Mouse (Mus musculus) limb, embryonic 14.5 days (tissue): ENCODE data around the gene Gm49318. TPM values are rescaled to one million over a fixed set of nuclear protein-coding genes. Genes with fewer than 3 reads are reported as not detected.

Experiments used
- ATAC-seq: fragments of 200-750 bp; cut with Nextera tagmentation; 2 replicates; pipeline ENCODE4 v1.8.0; 2017; ENCODE audit warnings: low read depth, moderate number of reproducible peaks, moderate TSS enrichment; ENCODE audit not compliant: low FRiP score
- DNase-seq: peaks from one replicate; pipeline ENCODE4 v3.0.0-alpha.2; 2015; ENCODE audit warnings: low spot score
- H3K27ac ChIP-seq: fragments of 300-500 bp; sonication (generic); replicated peaks from 2 replicates; pipeline ENCODE4 v1.5.1; 2014; ENCODE audit warnings: low read depth, mild to moderate bottlenecking, low read length, moderate library complexity, mixed read lengths
- H3K27me3 ChIP-seq: fragments of 300-500 bp; sonication (generic); 2 replicates; pipeline ENCODE4 v1.6.1; 2014; ENCODE audit warnings: low read length, mixed read lengths; ENCODE audit not compliant: control insufficient read depth, insufficient read depth
- H3K36me3 ChIP-seq: fragments of 300-500 bp; sonication (generic); 2 replicates; pipeline ENCODE4 v1.6.1; 2014; ENCODE audit warnings: mild to moderate bottlenecking, low read length, moderate library complexity, mixed read lengths; ENCODE audit not compliant: control insufficient read depth, insufficient read depth
- H3K4me1 ChIP-seq: fragments of 300-500 bp; sonication (generic); 2 replicates; pipeline ENCODE4 v1.6.1; 2014; ENCODE audit warnings: antibody characterized with exemption, low read length, mixed read lengths; ENCODE audit not compliant: control insufficient read depth, insufficient read depth
- H3K4me2 ChIP-seq: fragments of 300-500 bp; sonication (generic); replicated peaks from 2 replicates; pipeline ENCODE4 v1.6.1; 2014; ENCODE audit warnings: low read depth, mild to moderate bottlenecking, low read length, moderate library complexity; ENCODE audit not compliant: severe bottlenecking
- H3K4me3 ChIP-seq: fragments of 300-500 bp; sonication (generic); replicated peaks from 2 replicates; pipeline ENCODE4 v1.5.1; 2014; ENCODE audit warnings: low read length
- H3K9ac ChIP-seq: fragments of 300-500 bp; sonication (generic); 2 replicates; pipeline ENCODE4 v1.6.1; 2014; ENCODE audit warnings: mild to moderate bottlenecking, low read depth, low read length, moderate library complexity; ENCODE audit not compliant: severe bottlenecking
- H3K9me3 ChIP-seq: fragments of 300-500 bp; sonication (generic); 2 replicates; pipeline ENCODE4 v1.6.1; 2016; ENCODE audit warnings: low read length; ENCODE audit not compliant: control insufficient read depth
- POLR2A ChIP-seq: fragments of 200-500 bp; IDR thresholded peaks from 2 replicates; pipeline ENCODE4 v1.8.0; 2012; ENCODE audit warnings: inconsistent platforms, mild to moderate bottlenecking, moderate library complexity, borderline replicate concordance; ENCODE audit not compliant: insufficient read depth, insufficient read length; ENCODE audit errors: extremely low read depth
- WGBS: fragments of 180-500 bp; shearing (Covaris S2); extraction: QIAGEN DNeasy Blood & Tissue Kit; methylation state at CpG from one replicate; pipeline ENCODE4 v1.1.7; 2014; 5-methylcytosine and 5-hydroxymethylcytosine counted together
- polyA plus RNA-seq, 2 experiments: library from polyadenylated mRNA; depleted of rRNA in 1 of 2; stranded (reverse) in 1 of 2; unstranded in 1 of 2; fragments of >200 nt; fragmentation: Nextera tagmentation in 1 of 2; extraction: Ambion mirVana in 1 of 2; gene quantifications; 2 replicates each; pipeline versions ENCODE4 v1.2.1 to v1.2.3; 2012 to 2014

Gene Gm49318
- polyA plus RNA-seq, 2 experiments: not detected

DNA sequence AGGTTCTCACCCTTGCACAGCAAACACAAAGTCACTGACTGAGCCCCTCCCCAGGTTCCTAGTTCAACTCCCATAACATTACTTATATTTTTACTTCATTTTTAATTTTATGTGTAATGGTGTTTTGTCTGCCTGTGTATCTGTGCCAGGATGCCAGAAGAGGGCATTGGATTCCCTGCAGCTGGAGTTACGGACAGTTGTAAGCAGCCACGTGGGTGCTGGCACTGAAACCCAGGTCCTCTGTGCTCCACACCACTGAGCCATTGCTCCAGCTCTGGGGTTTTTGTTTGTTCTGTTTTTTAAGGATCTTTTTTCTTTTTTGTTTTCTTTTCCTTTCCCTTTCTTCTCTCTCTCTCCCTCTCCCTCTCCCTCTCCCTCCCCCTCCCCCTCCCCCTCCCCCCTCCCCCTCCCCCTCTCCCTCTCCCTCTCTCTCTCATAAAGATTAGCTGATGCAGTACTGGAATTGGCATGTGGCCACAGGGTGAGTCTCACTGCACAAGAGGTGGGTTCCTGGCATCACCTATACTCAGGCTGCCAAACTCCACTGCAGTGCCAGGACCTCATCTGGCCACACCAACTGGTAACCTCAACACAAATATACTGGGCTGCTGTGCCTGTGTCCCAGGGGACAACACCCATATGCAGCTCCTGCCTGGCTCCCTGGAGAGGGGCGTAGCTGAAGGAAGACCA is 74.7 kb downstream of the Gm49318 start:
- no peaks in the 10 kb centered on the region for H3K9me3 ChIP-seq
- H3K9ac ChIP-seq: no peak overlapping the region
- no peaks in the 10 kb centered on the region for H3K4me1 ChIP-seq
- no peak overlapping the region for H3K4me3 ChIP-seq
- no peak overlapping the region for H3K4me2 ChIP-seq
- ATAC-seq: no peak
- H3K27ac ChIP-seq: no peak overlapping the region
- no peaks in the 10 kb centered on the region for H3K36me3 ChIP-seq
- H3K27me3 ChIP-seq: peaks cover 10% of the 10 kb centered on the region
- no peak for DNase-seq
- 88% methylated on average over 3 of the region's 3 CpGs for WGBS
- TF ChIP-seq POLR2A: no peak

DNA sequence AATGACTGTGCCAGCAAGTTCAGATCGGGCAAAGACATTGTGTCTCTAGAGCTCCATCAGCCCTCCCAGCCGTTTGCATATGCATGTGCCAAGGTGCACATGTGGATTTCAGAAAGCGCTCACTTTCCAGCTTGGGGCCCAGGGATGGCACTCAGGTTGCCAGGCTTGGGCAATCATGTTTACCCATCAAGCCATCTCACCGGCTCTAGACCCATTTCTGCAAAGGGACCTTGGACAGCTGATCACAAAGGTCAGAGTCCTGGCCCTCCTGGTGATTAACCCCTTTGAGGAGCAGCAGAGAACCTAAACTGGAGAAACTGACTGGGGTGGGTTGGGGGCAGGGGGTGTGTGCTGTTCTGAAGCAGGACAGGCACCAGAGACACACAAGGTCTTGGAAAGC is 78.8 kb downstream of the Gm49318 start:
- Histone ChIP-seq H3K9ac (no peak overlapping the region), H3K4me3 (no peak overlapping the region), H3K27me3 (peaks cover 51% of the 10 kb centered on the region), H3K4me2 (no peak overlapping the region), H3K4me1 (peaks cover 9% of the 10 kb centered on the region), H3K27ac (no peak overlapping the region), H3K36me3 (no peaks in the 10 kb centered on the region), H3K9me3 (no peaks in the 10 kb centered on the region)
- no peak for DNase-seq
- no peak for ATAC-seq
- 76% methylated on average over 4 of the region's 4 CpGs for WGBS
- no peak for TF ChIP-seq POLR2A

DNA sequence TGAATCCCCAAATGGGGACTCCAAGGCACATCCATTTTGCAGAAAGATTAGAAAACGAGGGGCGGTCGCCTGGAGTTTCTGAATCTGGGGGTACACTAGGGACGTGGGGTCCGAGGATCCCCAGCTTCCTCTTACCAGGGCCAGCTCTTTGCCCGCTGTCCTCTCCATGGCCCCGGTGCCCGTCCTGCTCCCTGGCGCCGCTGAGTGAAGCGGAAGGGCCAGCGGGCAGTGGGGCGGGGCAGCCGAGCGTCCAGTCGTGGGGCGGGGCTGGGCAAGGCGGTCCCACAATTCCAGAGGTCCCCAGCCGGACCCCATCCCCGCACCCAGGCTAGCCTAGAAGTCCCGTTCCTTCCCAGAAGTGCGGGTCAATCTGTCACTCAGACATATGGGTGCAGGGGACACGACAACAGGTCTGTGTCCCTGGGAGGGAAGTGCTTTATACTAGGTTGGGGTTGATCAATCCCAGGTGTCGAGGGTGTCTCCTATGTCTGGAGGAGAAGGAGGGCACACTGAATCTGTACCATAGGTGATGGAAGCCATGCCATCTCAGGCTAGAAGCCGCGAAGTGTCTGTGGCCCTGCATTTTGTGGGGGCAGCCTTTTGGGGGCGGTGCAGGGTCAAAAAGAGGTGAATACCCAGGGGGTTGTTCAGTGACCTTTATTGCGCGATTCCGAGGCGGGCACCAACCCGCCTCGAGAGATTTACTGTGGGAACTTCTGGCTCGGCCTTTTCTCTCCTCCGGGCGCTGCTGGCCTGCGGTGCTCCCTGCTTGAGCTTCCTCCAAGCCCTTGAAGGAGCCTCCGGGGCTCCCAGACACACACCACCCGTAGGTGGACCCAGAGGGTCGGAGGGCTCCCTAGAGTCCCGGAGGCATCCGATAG is 81.6 kb downstream of the Gm49318 start, which contains the start of gene Rgl3:
Rgl3 (minus strand) TSS at position 217 of the 881 bp plus-strand sequence.
- H3K9me3 ChIP-seq: no peaks in the 10 kb centered on the region
- peak within 1 kb of the TSS; percentile 45; the same call in 1 of the 2 replicates for H3K9ac ChIP-seq
- H3K4me3 ChIP-seq: peak within 1 kb of the TSS; percentile 38
- no peak for TF ChIP-seq POLR2A
- WGBS: 1% methylated on average over 39 of the region's 42 CpGs
- DNase-seq: no peak
- peaks cover 61% of the 10 kb centered on the region for H3K27me3 ChIP-seq
- no peak for ATAC-seq
- H3K36me3 ChIP-seq: no peaks in the 10 kb centered on the region
- H3K4me1 ChIP-seq: peaks cover 9% of the 10 kb centered on the region
- H3K4me2 ChIP-seq: peak within 1 kb of the TSS; percentile 66
- no peak within 1 kb of the TSS for H3K27ac ChIP-seq

DNA sequence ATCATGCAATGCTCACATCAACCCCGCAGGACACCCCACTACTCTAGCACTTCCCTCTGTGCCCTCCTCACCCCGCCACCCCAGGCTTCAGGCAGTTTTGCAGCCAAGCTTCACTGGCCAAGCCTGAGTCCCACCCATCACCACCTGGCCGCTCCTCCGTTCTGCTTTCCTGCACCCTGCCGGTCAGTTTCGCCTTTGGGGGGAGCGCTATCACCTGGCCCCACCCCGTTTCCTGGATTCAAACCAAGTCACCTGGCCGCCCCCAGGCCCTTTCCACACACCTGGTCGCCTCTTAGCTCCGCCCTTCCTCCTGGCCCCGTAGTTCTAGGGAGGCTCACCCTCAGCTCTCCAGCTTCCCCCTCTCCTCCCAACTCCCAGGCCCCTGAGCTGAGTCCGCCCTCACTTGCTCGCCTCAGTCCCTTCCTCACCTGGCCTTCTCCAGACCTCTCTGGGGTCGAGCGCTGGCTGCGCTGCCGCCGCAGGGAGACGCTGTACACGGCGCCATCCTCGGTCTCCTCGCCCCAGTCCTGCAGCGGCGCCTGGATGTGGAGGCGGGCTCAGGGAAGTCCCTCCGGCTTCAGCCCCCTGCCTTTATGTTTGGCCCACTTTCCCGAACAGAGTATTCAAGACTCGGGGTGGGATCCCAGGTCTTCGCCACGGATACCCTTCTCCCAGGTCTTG is 82.5 kb downstream of the Gm49318 start:
- peaks cover 61% of the 10 kb centered on the region for H3K27me3 ChIP-seq
- H3K9me3 ChIP-seq: no peaks in the 10 kb centered on the region
- ATAC-seq: no peak
- H3K9ac ChIP-seq: peak overlapping the region; percentile 45; the same call in 1 of the 2 replicates
- peak overlapping the region; percentile 38 for H3K4me3 ChIP-seq
- no peaks in the 10 kb centered on the region for H3K36me3 ChIP-seq
- peaks cover 9% of the 10 kb centered on the region for H3K4me1 ChIP-seq
- no peak for DNase-seq
- peak overlapping the region; percentile 66 for H3K4me2 ChIP-seq
- TF ChIP-seq POLR2A: no peak
- under 1% methylated on average over 32 of the region's 32 CpGs for WGBS
- no peak overlapping the region for H3K27ac ChIP-seq
